Mouse (Mus musculus) kidney, postnatal 0 days (tissue): ENCODE measurements at regions not wholly inside any gene's neighbourhood (a gene's known extent, or its start where the extent isn't known, plus 50 kb on each side); places are given as distances from the start of the nearest gene placed in this dataset.
"Not testable (repeated sequence)": the region's sequence is repeated elsewhere in the genome, so short reads cannot be mapped to it uniquely, and the experiment has no call there.

Source experiments
- ATAC-seq: fragments of 200-750 bp; cut with Nextera tagmentation; replicated peaks from 2 replicates; pipeline ENCODE4 v1.8.0; 2017; ENCODE audit warnings: low read depth, moderate number of reproducible peaks, moderate TSS enrichment, moderate library complexity; ENCODE audit not compliant: low FRiP score
- DNase-seq: peaks from one replicate; pipeline ENCODE4 v3.0.0-alpha.2; 2016; ENCODE audit warnings: low spot score
- H3K27ac ChIP-seq: fragments of 300-500 bp; sonication (generic); 2 replicates; pipeline ENCODE4 v1.5.1; 2014; ENCODE audit warnings: mild to moderate bottlenecking
- H3K27me3 ChIP-seq: fragments of 300-500 bp; sonication (generic); 2 replicates; pipeline ENCODE4 v1.6.1; 2014; ENCODE audit warnings: low read length, mixed read lengths; ENCODE audit not compliant: insufficient read depth
- H3K36me3 ChIP-seq: fragments of 300-500 bp; sonication (generic); 2 replicates; pipeline ENCODE4 v1.6.1; 2014; ENCODE audit warnings: low read length, mixed read lengths; ENCODE audit not compliant: insufficient read depth
- H3K4me1 ChIP-seq: fragments of 300-500 bp; sonication (generic); replicated peaks from 2 replicates; pipeline ENCODE4 v1.6.1; 2014; ENCODE audit warnings: antibody characterized with exemption, low read length, mixed read lengths; ENCODE audit not compliant: insufficient read depth
- H3K4me2 ChIP-seq: fragments of 300-500 bp; sonication (generic); 2 replicates; pipeline ENCODE4 v1.6.1; 2014; ENCODE audit warnings: mild to moderate bottlenecking, low read length, moderate library complexity, mixed read lengths
- H3K4me3 ChIP-seq: fragments of 300-500 bp; sonication (generic); replicated peaks from 2 replicates; pipeline ENCODE4 v1.5.1; 2014; ENCODE audit warnings: low read depth, low read length
- H3K9ac ChIP-seq: fragments of 300-500 bp; sonication (generic); 2 replicates; pipeline ENCODE4 v1.6.1; 2014; ENCODE audit warnings: low read depth, low read length
- H3K9me3 ChIP-seq: fragments of 300-500 bp; sonication (generic); replicated peaks from 2 replicates; pipeline ENCODE4 v1.6.1; 2016; ENCODE audit warnings: low read length, inconsistent platforms, mixed read lengths
- CTCF ChIP-seq: IDR thresholded peaks from 2 replicates; pipeline ENCODE4 v1.5.1; 2016; ENCODE audit warnings: antibody characterized with exemption, low read depth, mild to moderate bottlenecking, moderate library complexity
- WGBS: fragments of 180-500 bp; shearing (Covaris S2); extraction: QIAGEN DNeasy Blood & Tissue Kit; methylation state at CpG from one replicate; pipeline ENCODE4 v1.1.7; 2014; 5-methylcytosine and 5-hydroxymethylcytosine counted together

GRCm38 (mm10) chr8:126872574-126872973, 73.1 kb downstream of the Tomm20 start:
- no peak overlapping the region for H3K4me2 ChIP-seq
- H3K4me3 ChIP-seq = no peak overlapping the region
- H3K9me3 ChIP-seq = no peaks in the 10 kb centered on the region
- TF ChIP-seq CTCF = no peak
- no peak overlapping the region for H3K27ac ChIP-seq
- ATAC-seq (no peak), DNase-seq (no peak)
- no peaks in the 10 kb centered on the region for H3K27me3 ChIP-seq
- peaks cover 17% of the 10 kb centered on the region for H3K4me1 ChIP-seq
- H3K36me3 ChIP-seq = no peaks in the 10 kb centered on the region
- H3K9ac ChIP-seq = no peak overlapping the region
- WGBS = 81% methylated on average over 4 of the region's 4 CpGs

- DNase-seq (no peak), ATAC-seq (no peak)
- H3K9ac ChIP-seq = no peak overlapping the region
- H3K4me2 ChIP-seq = no peak overlapping the region
- H3K4me1 ChIP-seq = peaks cover 17% of the 10 kb centered on the region
- no peak overlapping the region for H3K27ac ChIP-seq
- WGBS = 80% methylated on average over 8 of the region's 8 CpGs
- H3K36me3 ChIP-seq = no peaks in the 10 kb centered on the region
- TF ChIP-seq CTCF = no peak
- H3K4me3 ChIP-seq = no peak overlapping the region
- H3K27me3 ChIP-seq = no peaks in the 10 kb centered on the region
- no peaks in the 10 kb centered on the region for H3K9me3 ChIP-seq
These were observed 73.5 kb downstream of the Tomm20 start for GRCm38 (mm10) chr8:126872133-126872532.

DNA sequence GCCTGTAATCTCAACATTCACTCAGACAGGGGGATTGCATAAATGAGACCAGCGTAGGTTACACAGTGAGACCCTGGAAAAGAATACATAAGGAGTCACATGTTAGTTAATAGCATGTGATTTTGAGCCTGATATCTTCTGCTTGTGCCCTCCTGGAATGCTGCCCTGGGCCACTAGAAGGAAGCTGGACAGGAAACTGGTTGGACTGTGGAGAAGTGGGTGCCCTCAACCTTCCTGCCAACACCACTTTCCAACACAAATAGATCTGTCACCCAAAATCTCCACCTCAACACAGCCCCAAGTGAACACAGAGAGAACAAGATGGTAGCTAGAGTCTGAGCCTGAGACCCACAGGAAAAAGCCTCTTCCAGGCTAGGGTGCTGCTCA, 76.2 kb downstream of the Tomm20 start:
- H3K9me3 ChIP-seq = no peaks in the 10 kb centered on the region
- TF ChIP-seq CTCF = no peak
- H3K36me3 ChIP-seq = no peaks in the 10 kb centered on the region
- H3K4me2 ChIP-seq = no peak overlapping the region
- ATAC-seq (no peak), DNase-seq (no peak)
- H3K4me1 ChIP-seq = no peaks in the 10 kb centered on the region
- no peaks in the 10 kb centered on the region for H3K27me3 ChIP-seq
- no peak overlapping the region for H3K4me3 ChIP-seq
- H3K27ac ChIP-seq = no peak overlapping the region
- no peak overlapping the region for H3K9ac ChIP-seq
- 52% methylated on average over 1 of the region's 1 CpGs for WGBS

- no peak overlapping the region for H3K4me3 ChIP-seq
- DNase-seq (peak; percentile 69), ATAC-seq (no peak)
- WGBS = 41% methylated on average over 3 of the region's 3 CpGs
- H3K4me1 ChIP-seq = no peaks in the 10 kb centered on the region
- H3K9ac ChIP-seq = no peak overlapping the region
- no peaks in the 10 kb centered on the region for H3K27me3 ChIP-seq
- no peak overlapping the region for H3K27ac ChIP-seq
- TF ChIP-seq CTCF = no peak
- no peaks in the 10 kb centered on the region for H3K36me3 ChIP-seq
- no peaks in the 10 kb centered on the region for H3K9me3 ChIP-seq
- no peak overlapping the region for H3K4me2 ChIP-seq
These were observed 76.7 kb downstream of the Tomm20 start for GRCm38 (mm10) chr8:126868831-126869463.

DNA sequence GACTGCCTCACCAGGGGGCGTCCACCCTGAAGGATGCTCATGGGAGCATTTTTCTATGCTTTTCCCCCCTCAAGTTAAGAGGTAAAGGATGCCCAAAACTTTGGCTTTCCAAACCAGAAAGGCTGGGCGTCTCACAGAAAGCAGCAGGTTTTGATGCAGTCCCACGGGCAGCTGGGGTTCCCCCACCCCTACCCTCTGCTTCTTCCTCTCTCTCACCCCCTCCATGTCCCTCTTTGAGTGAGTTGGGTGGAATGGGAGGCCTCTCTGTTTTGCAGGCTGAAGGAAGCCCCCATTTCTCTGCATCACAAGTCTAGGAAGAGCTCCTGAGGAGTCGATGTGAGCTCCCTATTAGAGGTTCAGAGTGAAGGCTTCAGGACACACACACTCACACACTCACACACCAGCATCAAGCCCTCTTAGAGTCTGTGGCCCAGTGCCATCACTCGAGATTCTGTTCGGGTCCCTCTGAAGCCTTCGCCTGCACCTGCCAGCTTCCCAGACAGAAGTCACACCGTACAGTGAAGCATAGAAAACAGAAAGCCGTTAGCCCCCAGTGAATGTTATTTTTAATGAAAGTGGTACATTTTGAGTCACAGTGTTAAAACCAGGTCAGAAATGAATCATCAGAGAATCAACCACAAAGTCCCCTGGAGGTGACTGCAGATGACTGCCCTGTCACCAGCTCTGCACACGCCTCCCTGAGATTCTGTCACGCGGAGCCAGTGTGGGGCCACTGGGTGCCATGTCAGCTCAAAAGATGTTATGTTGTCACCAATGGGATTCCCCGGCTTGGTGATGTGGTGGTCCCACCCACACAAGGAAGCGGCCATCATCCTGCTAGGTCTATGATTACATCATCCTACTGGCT, 78.3 kb downstream of the Tomm20 start:
- H3K4me1 ChIP-seq = no peaks in the 10 kb centered on the region
- H3K4me3 ChIP-seq = no peak overlapping the region
- no peak overlapping the region for H3K4me2 ChIP-seq
- H3K36me3 ChIP-seq = no peaks in the 10 kb centered on the region
- no peak overlapping the region for H3K9ac ChIP-seq
- H3K27ac ChIP-seq = no peak overlapping the region
- H3K9me3 ChIP-seq = no peaks in the 10 kb centered on the region
- no peak for DNase-seq
- ATAC-seq = no peak
- TF ChIP-seq CTCF = no peak
- no peaks in the 10 kb centered on the region for H3K27me3 ChIP-seq
- 81% methylated on average over 14 of the region's 14 CpGs for WGBS

- no peak for ATAC-seq
- Histone ChIP-seq H3K4me1 (no peaks in the 10 kb centered on the region), H3K27me3 (no peaks in the 10 kb centered on the region), H3K27ac (no peak overlapping the region), H3K9ac (no peak overlapping the region), H3K4me2 (no peak overlapping the region), H3K36me3 (no peaks in the 10 kb centered on the region), H3K9me3 (no peaks in the 10 kb centered on the region), H3K4me3 (no peak overlapping the region)
- no peak for DNase-seq
- no peak for TF ChIP-seq CTCF
- 73% methylated on average over 10 of the region's 10 CpGs for WGBS
These were observed 81.2 kb downstream of the Tomm20 start for GRCm38 (mm10) chr8:126864314-126864948.

GRCm38 (mm10) chr8:126863661-126864060, 82.0 kb downstream of the Tomm20 start:
- H3K9me3 ChIP-seq, H3K4me3 ChIP-seq, H3K27me3 ChIP-seq, H3K27ac ChIP-seq, H3K9ac ChIP-seq, DNase-seq, H3K4me1 ChIP-seq, ATAC-seq, H3K36me3 ChIP-seq, H3K4me2 ChIP-seq: not testable (repeated sequence)
- 86% methylated on average over 1 of the region's 1 CpGs for WGBS
